Mouse (Mus musculus) lung, postnatal 36 days (tissue): ENCODE results near the gene Aamp.
A peak's percentile ranks its signal among the peaks of the same experiment; 100 is the strongest.
"Not testable (repeated sequence)": the region's sequence is repeated elsewhere in the genome, so short reads cannot be mapped to it uniquely, and the experiment has no call there.

Source experiments
- DNase-seq: peaks from one replicate; pipeline ENCODE4 v3.0.0; 2022; ENCODE audit warnings: mixed read lengths

The Aamp gene

DNA sequence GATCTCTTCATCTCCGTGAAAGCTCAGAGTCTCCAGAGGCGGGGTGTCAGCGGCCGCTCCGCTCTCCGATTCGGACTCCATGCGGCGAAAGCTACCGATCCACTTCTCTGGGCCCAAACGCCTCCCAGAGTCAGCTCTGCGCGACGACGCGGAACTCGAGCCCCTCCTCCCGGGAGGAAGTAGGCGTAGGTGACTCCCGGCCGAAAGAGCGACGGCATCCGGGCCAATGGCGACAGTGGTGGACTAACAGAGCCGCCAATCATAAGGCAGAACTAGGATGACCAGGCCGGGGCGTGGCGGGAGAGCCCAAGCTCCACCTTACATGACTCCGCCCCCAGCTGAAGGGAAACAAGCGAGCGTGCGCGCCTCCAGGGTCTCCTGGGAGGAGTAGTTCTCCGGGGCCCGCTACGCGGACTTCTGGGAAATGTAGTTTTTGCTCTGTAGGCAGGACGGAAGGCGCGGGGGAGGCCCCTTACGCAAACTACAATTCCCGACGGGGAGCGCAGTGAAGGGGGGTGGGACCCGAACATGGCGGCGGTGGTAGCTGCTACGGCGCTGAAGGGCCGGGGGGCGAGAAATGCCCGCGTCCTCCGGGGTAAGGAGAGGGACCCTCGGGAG is at the start of gene Aamp, which contains the start of gene Pnkd:
Gene Aamp (minus strand): TSS at position 196 of the 618 bp plus-strand sequence.
Gene Pnkd (plus strand): TSS at position 388 of the 618 bp plus-strand sequence.
- DNase-seq, result peak; percentile 100

DNA sequence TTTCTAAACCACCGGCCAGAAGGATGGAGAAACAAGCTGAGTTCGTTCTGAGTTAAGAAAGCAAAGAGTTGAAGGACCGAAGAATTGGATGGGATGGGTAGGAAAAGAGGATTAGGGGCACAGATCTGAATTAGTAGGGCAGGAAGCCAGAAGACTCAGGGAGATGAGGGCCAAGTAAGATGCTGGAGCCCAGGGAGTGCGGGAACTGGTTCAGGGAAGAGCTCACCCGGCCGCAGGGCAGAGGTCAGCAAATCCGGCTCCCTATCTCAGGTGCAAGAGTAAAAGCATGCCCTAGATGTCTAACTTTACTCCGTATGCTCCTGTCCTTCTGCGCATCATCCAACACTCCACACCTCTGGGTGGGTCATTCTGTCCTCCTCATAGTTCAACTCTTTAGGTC is 48.4 kb upstream of the Aamp start:
- no peak for DNase-seq

DNA sequence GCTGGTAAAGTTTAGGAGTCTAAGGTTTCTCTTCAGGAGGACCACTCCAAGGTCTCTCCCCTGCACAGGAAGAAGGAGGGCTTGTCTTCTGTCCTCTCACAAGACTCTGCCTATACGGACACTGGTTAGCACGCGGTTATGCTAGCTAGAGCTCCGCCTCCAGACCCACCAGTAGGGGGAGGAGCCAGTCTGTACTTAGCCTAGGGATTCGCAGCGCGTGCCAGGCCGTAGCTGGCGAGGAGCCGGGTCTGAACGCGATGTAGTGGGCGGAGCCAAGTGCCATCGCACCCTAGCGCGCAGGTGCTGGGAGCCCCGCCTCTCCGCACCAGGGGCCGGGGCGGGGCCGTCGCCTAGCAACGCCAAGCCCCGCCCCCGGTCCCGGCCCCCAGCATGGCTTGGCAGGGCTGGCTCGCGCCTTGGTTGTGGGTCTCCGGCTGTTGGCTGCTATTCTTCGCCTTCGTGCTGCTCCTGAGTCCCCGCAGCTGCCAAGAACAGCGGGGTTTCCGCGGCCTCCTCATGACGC is 47.8 kb upstream of the Aamp start:
- peak; percentile 97 for DNase-seq

DNA sequence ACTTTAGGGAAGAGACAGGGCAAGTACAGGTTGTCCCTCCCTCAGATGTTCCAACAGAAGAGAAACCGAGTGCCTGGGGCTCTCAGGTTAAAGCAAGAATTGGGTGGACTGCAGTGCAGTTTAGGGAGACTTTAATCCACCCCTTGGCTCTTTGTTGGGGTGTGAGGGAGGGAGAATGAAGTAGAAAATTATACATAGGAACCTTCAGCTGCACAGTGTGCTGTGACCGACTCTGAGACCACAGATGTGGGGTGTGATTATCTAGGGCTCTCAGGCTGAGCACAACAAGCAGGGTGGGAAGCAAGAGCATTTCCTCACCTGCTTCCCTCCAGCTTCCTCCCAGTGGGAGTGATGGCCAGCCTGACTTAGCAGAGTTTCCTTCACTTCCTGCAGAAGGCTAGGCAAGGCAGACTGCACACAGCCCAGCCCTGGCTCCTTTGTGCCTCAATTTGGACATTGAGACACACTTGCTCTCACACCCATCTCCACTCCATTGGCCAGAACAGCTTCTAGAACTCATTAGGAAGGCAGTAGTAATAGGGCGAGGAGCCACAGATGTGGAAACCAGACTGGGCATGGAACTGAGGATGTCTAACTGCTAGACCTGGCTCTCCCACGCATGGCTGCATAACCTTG is 46.6 kb upstream of the Aamp start:
- DNase-seq, result peak; percentile 51

DNA sequence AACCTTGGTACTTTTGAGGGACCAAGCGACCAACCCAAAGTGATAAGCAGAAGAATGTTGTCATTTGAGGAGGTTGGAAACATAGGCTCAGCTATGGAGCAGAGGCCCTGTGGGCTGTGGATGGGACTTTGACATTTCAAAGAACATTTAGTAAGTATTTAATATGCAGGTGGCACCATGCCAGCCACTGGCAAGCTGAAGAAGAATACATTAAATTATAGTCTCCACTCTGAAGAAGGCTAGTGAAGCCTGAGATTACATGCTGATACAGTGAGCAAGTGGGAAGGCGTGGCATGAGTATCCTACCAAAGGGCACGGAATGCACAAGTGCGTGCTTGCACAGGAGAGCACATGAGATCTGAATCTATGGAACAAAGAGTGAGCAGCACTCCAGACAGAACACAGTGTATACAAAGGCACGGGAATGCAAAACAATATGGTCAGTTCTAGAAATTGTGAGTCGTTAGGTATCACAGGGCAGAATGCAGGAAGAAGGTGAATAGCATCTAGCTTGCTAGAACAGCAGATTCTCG is 45.4 kb upstream of the Aamp start:
- DNase-seq, result peak; percentile 46

DNA sequence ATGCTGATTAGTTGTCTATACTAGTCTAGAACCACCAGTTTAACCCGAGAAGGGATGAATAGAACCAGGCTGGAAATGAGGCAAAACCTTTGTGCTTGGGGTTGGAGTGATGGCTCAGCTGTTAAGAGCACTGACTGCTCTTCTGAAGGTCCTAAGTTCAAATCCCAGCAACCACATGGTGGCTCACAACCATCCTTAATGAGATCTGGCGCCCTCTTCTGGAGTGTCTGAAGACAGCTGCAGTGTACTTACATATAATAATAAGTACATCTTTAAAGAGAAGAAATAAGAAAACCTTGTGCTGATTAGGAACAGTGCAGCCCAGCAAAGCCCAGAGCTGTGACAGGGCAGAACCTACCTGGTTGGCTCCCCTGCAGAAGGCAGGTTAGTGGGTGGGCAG is 42.4 kb upstream of the Aamp start:
- not testable (repeated sequence) for DNase-seq

DNA sequence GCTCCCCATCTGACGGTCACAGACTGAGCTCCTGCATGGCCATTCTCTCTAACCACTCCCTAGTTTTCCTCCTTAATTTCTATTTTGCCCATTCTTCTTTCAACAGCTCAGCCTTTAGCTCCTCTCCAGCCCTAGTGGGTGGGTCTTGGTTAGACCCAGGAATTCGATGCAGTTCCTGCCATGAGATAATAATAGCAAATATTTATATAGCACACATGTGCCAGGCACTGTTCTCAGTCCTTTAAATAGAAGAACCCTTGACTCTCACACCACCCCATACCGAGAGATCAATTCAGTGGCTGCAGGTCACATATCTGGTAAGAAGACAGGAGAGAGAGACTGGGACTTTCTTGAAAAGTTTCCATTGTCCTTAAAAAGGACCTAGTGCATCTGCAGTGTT is 36.9 kb upstream of the Aamp start:
- no peak for DNase-seq

DNA sequence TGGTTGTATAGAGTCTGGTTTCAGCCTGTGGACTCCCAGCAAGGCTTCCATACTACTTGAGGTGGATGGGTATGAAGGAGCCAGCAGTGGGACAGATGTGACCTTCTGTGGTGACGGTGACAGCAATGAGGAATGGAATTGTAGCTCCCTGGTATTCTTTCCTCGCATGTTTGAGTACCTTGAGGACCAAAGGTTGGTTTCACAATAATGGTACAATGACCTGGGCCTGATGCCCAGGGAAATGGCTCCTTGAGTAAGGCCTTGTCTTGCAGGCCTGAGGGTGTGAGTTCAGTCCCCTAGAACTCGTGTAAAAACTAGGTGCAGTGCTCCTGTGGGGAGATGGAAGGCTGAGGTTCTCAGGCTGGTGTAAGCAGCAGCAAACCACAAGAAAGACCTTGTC is 34.2 kb upstream of the Aamp start:
- DNase-seq, result no peak

DNA sequence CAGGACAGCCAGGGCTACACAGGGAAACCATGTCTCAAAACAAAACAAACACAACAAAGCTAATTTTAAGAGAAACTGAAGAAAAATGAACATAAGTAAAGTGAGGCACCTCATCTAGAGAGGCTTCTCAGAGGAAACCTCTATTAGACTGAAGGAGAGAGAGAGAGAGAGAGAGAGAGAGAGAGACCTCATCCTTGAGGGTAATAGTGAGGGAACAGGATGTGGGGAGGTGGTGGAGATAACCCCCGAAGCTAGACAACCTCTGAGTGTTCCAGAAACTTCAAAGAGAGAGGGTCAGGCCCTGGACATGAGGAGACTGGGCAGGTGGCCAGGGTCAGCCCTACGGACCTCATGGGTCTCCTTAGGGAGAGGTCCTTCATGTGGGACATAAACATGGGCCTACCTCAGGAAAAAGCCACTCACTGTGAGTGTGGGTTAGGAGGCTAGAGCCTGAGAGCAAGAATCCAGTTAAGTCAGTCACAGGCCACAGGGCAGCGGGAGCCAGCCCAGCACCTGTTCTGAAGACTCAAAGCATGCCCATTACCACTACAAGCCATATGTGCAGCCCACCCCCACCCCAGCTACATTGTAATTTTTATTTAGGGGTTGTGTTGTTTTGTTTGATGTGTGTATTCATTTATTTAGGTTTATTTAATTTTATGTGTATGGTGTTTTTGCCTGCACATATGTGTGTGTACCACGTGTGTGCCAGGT is 31.7 kb upstream of the Aamp start:
- no peak for DNase-seq

DNA sequence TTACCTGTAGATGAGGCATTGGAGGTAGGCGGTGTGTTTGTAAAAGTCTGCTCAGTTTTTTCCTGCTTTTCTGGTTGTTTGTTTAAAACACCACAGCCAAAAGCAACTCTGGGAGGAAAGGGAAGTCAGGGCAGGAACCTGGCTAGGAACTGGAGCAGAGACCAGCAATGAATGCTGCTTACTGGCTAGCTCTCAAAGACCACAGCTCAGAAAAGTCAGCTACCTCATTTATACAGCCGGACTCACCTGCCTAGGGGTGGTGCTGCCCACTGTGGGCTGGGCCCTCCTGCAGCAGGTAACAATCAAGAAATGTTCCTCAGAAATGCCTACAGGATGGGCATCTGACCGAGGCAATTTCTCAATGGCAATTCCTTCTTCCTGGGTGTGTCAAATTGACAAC is 30.3 kb upstream of the Aamp start:
- no peak for DNase-seq

DNA sequence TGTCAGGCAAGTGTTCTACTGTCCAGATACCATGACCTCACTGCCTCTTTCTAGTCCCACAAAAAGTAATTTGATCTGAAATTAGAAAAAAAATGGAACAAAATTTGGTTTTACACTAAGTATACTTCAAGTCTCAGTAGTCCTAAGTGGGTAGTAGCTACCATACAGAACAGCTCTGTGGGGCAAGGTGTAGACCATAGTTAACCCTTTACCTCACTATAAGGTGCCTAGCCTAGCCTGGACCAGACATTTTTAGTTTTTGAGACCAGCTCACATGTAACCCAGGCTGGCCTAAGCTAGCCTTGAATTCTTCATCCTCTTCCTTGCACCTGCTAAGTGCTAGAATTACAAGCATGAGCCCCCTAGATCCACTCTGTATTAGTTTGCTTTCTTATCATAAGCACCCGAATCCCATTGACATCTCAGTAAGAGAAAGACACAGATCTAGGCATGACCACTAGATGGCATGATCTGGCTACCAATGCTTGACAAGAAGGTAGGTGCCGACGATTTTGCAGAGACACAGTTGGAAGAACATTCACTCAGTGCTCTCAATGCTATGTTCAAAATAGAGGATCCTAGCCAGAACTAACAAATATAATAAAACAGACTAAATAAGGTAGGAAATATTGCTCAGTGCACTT is 28.6 kb upstream of the Aamp start:
- peak; percentile 96 for DNase-seq

DNA sequence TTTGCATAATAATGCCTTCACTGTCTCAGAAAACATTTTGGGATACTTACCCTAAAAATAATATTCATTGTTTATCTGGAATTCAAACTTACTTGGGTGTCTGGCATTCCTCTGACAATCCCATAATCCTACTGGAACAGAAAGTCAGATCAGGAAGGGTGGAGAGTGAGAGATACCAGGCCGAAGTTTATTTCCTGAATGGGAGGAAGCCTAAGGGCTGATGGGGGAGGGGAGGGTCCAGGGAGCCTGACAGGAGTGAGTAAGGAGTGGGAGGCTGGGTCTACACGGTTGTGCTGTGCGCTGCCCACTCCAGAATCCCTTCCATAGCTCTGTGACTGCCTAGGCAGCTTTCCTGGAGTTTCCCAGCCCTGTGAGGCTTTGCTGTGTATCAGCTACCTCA is 25.2 kb upstream of the Aamp start:
- peak; percentile 67 for DNase-seq

DNA sequence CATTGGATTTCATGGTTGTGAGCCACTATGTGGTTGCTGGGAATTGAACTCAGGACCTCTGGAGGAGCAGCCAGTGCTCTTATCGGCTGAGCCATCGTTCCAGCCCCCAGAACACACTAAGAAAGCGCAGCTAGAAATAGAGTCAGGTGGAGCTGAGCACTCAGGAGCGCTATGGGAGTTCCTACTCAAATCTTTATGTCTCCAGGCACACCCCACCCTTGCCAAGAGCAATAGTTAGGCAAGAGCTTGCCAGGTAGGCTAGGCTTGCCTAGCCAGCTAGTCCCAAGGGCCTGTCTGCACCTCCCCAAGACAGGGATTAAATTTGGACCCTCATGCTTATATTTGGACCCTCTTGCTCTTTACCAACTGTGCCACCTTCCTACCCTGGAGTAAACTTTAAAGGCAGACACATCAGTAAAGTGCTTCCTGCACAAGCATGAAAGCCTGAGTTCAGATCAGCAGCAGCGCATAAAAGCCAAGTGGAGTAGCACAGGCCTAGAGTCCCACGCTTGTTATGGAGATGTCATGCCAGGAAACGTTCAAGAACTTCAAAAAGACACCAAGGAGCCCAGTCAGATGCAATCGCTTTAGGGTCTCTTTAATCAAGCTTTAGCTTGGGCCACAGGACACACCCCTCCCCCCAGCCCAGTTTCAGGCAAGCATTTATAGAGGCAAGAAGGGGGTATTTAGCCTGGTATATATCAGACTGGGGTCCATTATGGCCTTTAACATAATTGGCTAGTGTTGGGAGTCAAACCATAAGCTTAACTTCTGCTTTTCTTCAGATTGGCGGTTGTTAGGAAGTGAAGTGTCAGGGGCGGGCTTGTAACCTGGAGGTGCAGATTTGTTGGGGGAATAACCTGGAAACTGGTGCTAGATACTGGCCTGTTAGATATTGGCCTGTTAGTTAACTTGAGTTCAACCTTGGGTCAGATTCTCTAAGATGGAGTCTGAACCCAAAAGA is 23.7 kb upstream of the Aamp start:
- no peak for DNase-seq

DNA sequence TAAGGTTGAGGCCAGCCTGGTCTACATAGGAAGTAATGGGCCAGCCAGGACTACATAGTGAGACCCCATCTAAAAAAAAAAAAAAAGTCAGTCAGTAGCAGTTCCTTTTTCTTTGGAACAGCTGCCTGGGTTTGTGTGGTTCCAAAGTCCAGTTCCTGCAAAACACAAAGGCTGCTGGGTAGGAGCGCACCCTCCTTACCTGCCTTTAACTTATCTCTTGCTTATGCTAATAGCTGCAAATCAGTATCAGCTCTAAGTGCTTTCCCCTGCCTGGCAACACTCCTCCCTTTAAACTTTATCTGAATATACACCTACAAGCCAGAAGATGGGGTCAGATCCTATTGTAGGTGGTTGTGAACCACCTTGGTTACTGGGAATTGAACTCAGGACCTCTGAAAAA is 22.6 kb upstream of the Aamp start:
- no peak for DNase-seq

DNA sequence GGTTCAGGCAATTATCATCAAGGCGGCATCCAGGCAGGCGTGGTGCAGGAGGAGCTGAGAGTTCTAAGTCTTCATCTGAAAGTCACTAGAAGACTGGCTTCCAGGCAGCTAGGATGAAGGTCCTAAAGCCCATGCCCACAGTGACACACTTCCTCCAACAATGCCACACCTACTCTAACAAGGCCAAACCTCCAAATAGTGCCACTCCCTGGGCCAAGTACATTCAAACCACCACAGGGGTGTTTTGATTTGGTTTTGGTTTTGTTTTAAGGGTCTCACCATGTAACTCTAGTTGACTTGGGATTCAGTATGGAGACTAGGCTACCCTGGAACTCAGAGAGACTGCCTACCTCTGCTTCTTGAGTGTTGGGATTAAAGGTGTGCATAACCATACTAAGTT is 21.0 kb upstream of the Aamp start, which contains the start of gene Tmbim1:
Gene Tmbim1 (minus strand): TSS at position 101 of the 400 bp plus-strand sequence.
- DNase-seq, result no peak

DNA sequence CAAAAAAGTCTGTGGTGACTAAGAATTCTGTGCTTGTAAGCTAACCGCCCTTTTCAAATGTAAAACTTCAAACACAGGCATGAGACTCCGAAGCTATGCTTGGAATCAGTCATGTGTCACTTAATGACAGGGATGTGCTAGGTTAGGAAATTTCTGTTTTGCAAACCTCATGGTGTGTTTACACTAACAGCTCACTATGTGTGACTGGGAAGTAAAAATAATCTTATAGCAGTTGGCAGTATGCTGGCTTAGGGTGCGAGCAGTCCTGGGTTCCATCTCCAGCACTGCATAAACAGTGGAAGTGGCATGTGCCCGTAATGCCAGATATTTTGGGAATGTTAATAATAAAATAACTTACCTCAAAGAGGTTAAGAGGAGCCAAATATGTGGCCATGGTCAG is 20.4 kb upstream of the Aamp start:
- no peak for DNase-seq

DNA sequence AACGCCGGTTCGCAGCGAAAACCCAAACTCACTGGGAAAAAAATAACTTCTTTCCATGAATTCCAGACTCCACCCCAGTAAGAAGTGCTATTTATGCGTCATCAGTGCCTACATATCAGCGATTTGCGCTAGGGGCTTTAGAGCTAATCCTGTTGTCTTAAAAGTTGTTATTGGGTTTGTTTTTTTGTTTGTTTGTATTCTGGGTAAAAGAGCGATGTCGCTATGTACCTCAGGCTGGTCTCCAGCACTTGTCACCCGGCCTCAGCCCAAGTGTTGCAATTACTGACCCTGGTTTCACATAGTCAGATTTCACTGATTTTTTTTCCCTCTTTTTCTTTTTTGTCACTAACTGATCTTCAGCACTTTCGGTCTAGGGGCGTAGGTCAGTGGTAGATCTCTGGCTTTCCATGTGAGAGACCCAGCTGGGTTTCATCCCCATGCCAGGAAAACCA is 19.8 kb upstream of the Aamp start:
- DNase-seq, result peak; percentile 65

DNA sequence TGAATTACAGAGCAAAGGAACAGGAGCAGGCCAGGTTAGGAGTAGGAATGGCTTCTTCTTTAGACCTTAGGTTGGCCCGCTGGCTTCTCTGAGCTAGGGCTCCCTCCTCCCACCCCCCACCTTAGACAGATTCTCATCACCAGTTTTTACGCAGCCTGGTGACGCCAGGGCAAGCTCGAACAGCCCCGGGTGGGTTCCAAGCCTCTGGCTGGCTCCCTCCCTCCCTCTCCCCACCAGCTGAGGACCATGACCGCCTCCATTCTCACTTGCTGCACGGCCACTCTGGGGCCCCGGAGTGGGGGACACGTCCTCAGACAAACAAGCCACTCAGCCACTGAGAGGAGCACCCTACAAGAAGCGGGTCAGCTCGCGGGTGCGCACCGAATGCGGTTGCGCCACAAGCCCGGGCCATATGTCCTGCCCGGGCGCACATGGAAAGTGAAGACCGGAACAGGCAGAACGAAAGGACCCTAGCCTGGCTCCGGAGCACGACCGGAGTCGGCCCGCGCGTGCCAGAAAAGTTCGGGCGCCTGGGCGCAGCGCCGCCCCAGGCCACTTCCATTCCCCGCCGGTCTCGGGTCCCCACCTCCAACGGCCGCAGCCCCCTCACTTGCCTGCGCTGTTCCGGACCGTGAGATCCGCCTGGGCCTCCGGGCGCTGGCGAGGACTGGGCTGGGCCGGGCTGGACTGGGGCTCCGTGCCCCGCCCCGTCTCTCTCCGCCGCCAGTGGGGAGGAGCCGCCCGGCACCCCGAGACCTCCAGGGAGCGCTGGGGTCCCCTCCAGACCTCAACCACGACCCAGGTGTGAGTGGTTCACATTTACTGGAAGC is 19.2 kb upstream of the Aamp start:
- DNase-seq, result peak; percentile 85

DNA sequence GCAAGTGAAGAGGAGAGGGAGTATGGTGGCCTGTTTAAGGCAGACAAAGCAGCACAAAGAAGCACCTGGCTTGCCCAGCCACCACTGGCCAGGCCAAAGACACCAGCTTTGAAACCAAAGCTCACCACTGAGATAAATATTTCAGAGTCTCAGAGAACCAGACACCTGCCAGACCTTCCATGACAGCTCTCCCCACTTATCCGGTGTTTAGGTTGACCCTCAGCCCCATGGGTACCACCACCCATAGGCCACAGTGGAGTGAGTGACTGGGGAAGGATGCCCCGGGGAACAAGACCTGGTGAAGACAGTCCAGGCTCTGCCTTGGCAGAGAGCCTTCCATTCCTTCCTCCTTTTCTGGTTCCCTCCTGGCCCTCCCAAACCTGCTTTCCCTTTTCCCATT is 18.3 kb upstream of the Aamp start:
- no peak for DNase-seq

DNA sequence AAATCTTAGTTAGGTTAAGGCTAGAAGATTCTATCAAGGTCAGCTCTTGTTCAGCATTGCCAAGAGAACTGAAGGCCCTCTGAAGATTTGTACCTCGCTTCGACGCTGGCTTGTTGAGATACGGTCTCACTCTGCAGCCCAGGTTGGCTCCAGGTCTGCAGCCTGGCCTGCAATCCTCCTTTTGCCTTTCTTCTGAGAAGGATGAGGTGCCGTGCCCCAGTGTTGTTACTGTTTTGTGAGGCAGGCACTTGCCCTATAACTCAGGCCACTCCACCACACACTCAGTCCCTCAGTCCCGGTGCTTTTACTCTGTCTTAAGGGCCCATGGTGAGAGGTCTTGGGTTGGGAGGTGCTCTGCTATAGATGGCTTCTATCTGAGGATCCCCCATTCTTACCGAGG is 17.7 kb upstream of the Aamp start:
- DNase-seq, result no peak
